Mouse (Mus musculus): ENCODE measurements around the gene Lyar. TPM values are rescaled to one million over a fixed set of nuclear protein-coding genes. Genes with fewer than 3 reads are reported as not detected.

The Lyar gene
- total and polyA plus RNA-seq, 3 experiments, result 134 to 314 (median 195) TPM

DNA sequence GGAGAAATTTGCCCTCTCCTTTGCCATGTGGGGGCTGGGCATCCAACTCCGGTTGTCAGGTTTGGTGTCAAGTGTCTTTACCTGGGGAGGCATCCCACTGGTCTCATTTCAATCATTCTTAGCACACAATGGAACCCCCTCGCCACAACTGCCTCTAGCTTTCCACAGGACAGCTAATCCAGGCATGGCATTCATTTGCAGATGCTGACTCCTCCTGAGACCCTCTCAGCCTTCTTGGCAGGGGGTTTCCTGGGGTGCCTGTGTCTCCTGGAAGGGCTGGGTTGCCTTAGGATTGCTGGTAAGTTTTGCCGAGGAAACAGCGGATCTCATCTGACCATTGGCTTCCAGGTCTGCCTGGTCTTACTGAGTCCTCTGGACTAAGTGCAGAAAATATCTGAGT lies 55.5 kb downstream of the Lyar start, which contains the start of gene Otop1:
Gene Otop1, plus strand, starts transcription at position 202 of the 400 bp plus-strand sequence.
- Histone ChIP-seq H3K4me1 (ENCODE audit: control insufficient read depth in 1 of 2, insufficient read depth in 2 of 2) (peaks cover 2 to 5% of the 10 kb centered on the region in 2 experiments; a peak in 1 of 4 replicates), H3K9me3 (replicated peaks; ENCODE audit: low read length) (no peaks in the 10 kb centered on the region), H3K9ac (ENCODE audit: insufficient read depth, low read depth) (no peak within 1 kb of the TSS), H3K27ac (ENCODE audit: insufficient read depth, low read depth) (no peak within 1 kb of the TSS), H3K4me2 (ENCODE audit: insufficient read depth, low read depth, poor library complexity, severe bottlenecking) (no peak within 1 kb of the TSS), H3K27me3 (replicated peaks) (no peaks in the 10 kb centered on the region), H3K36me3 (replicated peaks in 1 of 2; ENCODE audit: control insufficient read depth in 1 of 2, insufficient read depth in 1 of 2, low read length in 1 of 2) (peaks cover 7 to 21% of the 10 kb centered on the region in 2 experiments), H3K4me3 (replicated peaks in 1 of 3; ENCODE audit: low read depth in 2 of 3, low read length in 2 of 3, poor library complexity in 1 of 3) (no peak within 1 kb of the TSS), H3K79me2 (replicated peaks; ENCODE audit: control insufficient read depth, extremely low read depth, insufficient read depth, poor library complexity, severe bottlenecking) (no peaks in the 10 kb centered on the region)
- in situ Hi-C loops (cut with MboI; ENCODE audit: low pct_ligation_motif_present, low pct_unique_long_range_greater_than_20kb, low sequenced_read_pairs), result no loop called here
- TF ChIP-seq ZNF384 (IDR thresholded peaks at IDR 0.05; ENCODE audit: low read depth, low read length) (no peak), NELFE (IDR thresholded peaks at IDR 0.05; ENCODE audit: low read depth, low read length) (no peak), POLR2A (IDR thresholded peaks at IDR 0.05; ENCODE audit: low read depth, low read length) (no peak), ETS1 (conservative IDR thresholded peaks at IDR 0.05; ENCODE audit: low read depth, low read length) (no peak), ELF1 (IDR thresholded peaks at IDR 0.05; ENCODE audit: low read depth, low read length) (no peak), TBP (conservative IDR thresholded peaks at IDR 0.05; ENCODE audit: low read depth, low read length) (no peak), EP300 (IDR thresholded peaks at IDR 0.05; ENCODE audit: low read length) (no peak), MYC (IDR thresholded peaks at IDR 0.05; ENCODE audit: low read depth, low read length) (no peak), RCOR1 (conservative IDR thresholded peaks at IDR 0.05; ENCODE audit: low read depth, low read length) (no peak), HCFC1 (IDR thresholded peaks at IDR 0.05; ENCODE audit: low read depth, low read length) (no peak), BHLHE40 (IDR thresholded peaks at IDR 0.05; ENCODE audit: low read depth, low read length) (no peak), MEF2A (IDR thresholded peaks at IDR 0.05; ENCODE audit: borderline replicate concordance, low read depth, low read length) (no peak)
- dilution Hi-C loops (cut with MboI; ENCODE audit: extremely low pct_ligation_motif_present, extremely low pct_unique_long_range_greater_than_20kb, low sequenced_read_pairs), result no loop called here
- no peak for DNase-seq (ENCODE audit: extremely low read depth)

DNA sequence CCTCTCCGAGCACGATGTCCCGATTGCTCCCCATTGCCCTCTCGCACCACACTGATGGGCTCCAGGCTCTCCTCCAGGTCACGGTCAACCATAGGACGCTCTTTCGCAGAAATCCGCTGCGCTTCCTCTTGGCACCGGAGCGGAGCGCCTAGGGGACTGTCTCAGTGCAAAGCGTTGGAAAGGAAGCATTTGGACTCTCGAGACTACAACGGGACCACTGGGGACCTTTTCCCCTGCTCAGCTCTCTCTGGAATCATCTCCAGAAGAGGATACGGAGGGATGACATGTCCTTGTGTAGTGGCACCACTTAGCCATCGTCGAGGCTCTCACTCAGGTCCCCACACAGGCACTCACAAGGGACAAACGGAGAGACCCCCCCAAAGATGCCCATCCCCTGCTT lies 56.2 kb downstream of the Lyar start:
- DNase-seq (ENCODE audit: extremely low read depth), result no peak
- TF ChIP-seq POLR2AphosphoS2 (IDR thresholded peaks at IDR 0.05; ENCODE audit: low read depth, low read length), result no peak
- no peak for TF ChIP-seq ZNF384 (IDR thresholded peaks at IDR 0.05; ENCODE audit: low read depth, low read length)
- no peak for TF ChIP-seq BHLHE40 (IDR thresholded peaks at IDR 0.05; ENCODE audit: low read depth, low read length)
- TF ChIP-seq TCF12 (IDR thresholded peaks at IDR 0.05; ENCODE audit: low read depth, low read length), result no peak
- no peak for TF ChIP-seq KAT2A (IDR thresholded peaks at IDR 0.05; ENCODE audit: insufficient replicate concordance, low read length)
- no peak for TF ChIP-seq GABPA (IDR thresholded peaks at IDR 0.05; ENCODE audit: insufficient replicate concordance, low read depth, low read length)
- no peak for TF ChIP-seq ZMIZ1 (IDR thresholded peaks at IDR 0.05; ENCODE audit: low read depth, low read length)
- no peak for TF ChIP-seq ETS1 (conservative IDR thresholded peaks at IDR 0.05; ENCODE audit: low read depth, low read length)
- no peak for TF ChIP-seq USF1 (IDR thresholded peaks at IDR 0.05; ENCODE audit: low read depth, low read length)
- no peak for TF ChIP-seq IRF4 (IDR thresholded peaks at IDR 0.05; ENCODE audit: low read depth, low read length)
- no peak for TF ChIP-seq SMC3 (IDR thresholded peaks at IDR 0.05; ENCODE audit: low read depth, low read length)
- TF ChIP-seq UBTF (IDR thresholded peaks at IDR 0.05; ENCODE audit: low read depth, low read length), result no peak
- no peak for TF ChIP-seq CTCF (conservative IDR thresholded peaks at IDR 0.05 in 1 of 2, IDR thresholded peaks at IDR 0.05 in 1 of 2; ENCODE audit: low read depth in 2 of 2, low read length in 2 of 2)
- TF ChIP-seq MYC (IDR thresholded peaks at IDR 0.05; ENCODE audit: low read depth, low read length), result no peak
- TF ChIP-seq E2F4 (IDR thresholded peaks at IDR 0.05; ENCODE audit: insufficient replicate concordance, low read depth, low read length), result no peak
- TF ChIP-seq ZKSCAN1 (IDR thresholded peaks at IDR 0.05; ENCODE audit: borderline replicate concordance, low read depth, low read length), result no peak
- TF ChIP-seq RAD21 (IDR thresholded peaks at IDR 0.05; ENCODE audit: low read depth, low read length), result no peak
- Histone ChIP-seq H3K4me3 (replicated peaks in 1 of 3; ENCODE audit: low read depth in 2 of 3, low read length in 2 of 3, poor library complexity in 1 of 3) (no peak overlapping the region), H3K27ac (ENCODE audit: insufficient read depth, low read depth) (no peak overlapping the region), H3K4me1 (ENCODE audit: control insufficient read depth in 1 of 2, insufficient read depth in 2 of 2) (peaks cover 2 to 5% of the 10 kb centered on the region in 2 experiments; a peak in 1 of 4 replicates), H3K27me3 (replicated peaks) (no peaks in the 10 kb centered on the region), H3K9me3 (replicated peaks; ENCODE audit: low read length) (no peaks in the 10 kb centered on the region), H3K79me2 (replicated peaks; ENCODE audit: control insufficient read depth, extremely low read depth, insufficient read depth, poor library complexity, severe bottlenecking) (no peaks in the 10 kb centered on the region), H3K9ac (ENCODE audit: insufficient read depth, low read depth) (no peak overlapping the region), H3K36me3 (replicated peaks in 1 of 2; ENCODE audit: control insufficient read depth in 1 of 2, insufficient read depth in 1 of 2, low read length in 1 of 2) (peaks cover under 1 to 14% of the 10 kb centered on the region in 2 experiments), H3K4me2 (ENCODE audit: insufficient read depth, low read depth, poor library complexity, severe bottlenecking) (no peak overlapping the region)
- in situ Hi-C loops (cut with MboI; ENCODE audit: low pct_ligation_motif_present, low pct_unique_long_range_greater_than_20kb, low sequenced_read_pairs), result no loop called here
- dilution Hi-C loops (cut with MboI; ENCODE audit: extremely low pct_ligation_motif_present, extremely low pct_unique_long_range_greater_than_20kb, low sequenced_read_pairs), result no loop called here

Data from CH12.LX (cell line).